Mouse (Mus musculus) MEL (cell line): ENCODE results near the gene Hnrnpa2b1. TPM values are rescaled to one million over a fixed set of nuclear protein-coding genes. Genes with fewer than 3 reads are reported as not detected.

ENCODE experiments used
- DNase-seq: peaks from one replicate; pipeline ENCODE4 v3.0.0; 2011; ENCODE audit warnings: low read depth, low spot score
- H3K27ac ChIP-seq: 2 replicates; pipeline ENCODE4 v1.5.1; 2012; ENCODE audit warnings: low read depth, mild to moderate bottlenecking, control low read depth, low read length, moderate library complexity; ENCODE audit not compliant: control insufficient read depth
- H3K27me3 ChIP-seq, 2 experiments: fragments of 150-350 bp in 1 of 2; sonication (generic) in 1 of 2; 2 replicates each; pipeline ENCODE4 v1.6.1; 2012; ENCODE audit warnings: low read length in 2 of 2, mild to moderate bottlenecking in 2 of 2, improper control_type of control experiment in 1 of 2, moderate library complexity in 1 of 2; ENCODE audit not compliant: insufficient read depth in 2 of 2, control insufficient read depth in 1 of 2
- H3K36me3 ChIP-seq, 2 experiments: 2 replicates each; pipeline ENCODE4 v1.6.1; 2012 to 2014; ENCODE audit warnings: low read length in 2 of 2, improper control_type of control experiment in 1 of 2, inconsistent platforms in 1 of 2, mild to moderate bottlenecking in 1 of 2; ENCODE audit not compliant: insufficient read depth in 2 of 2, control insufficient read depth in 1 of 2
- H3K4me1 ChIP-seq, 2 experiments: fragments of 150-350 bp in 1 of 2; sonication (generic) in 1 of 2; 2 replicates each; pipeline ENCODE4 v1.6.1; 2012; ENCODE audit warnings: low read length in 2 of 2, improper control_type of control experiment in 1 of 2, mild to moderate bottlenecking in 1 of 2; ENCODE audit not compliant: insufficient read depth in 2 of 2, control insufficient read depth in 1 of 2
- H3K4me3 ChIP-seq, 2 experiments: fragments of 150-350 bp in 1 of 2; sonication (generic) in 1 of 2; 2 replicates each; pipeline ENCODE4 v1.5.1; 2012; ENCODE audit warnings: low read depth in 2 of 2, low read length in 2 of 2, mild to moderate bottlenecking in 2 of 2, moderate library complexity in 2 of 2, control low read depth in 1 of 2, improper control_type of control experiment in 1 of 2; ENCODE audit not compliant: control insufficient read depth in 1 of 2, insufficient read depth in 1 of 2
- H3K79me2 ChIP-seq: 2 replicates; pipeline ENCODE4 v1.6.1; 2012; ENCODE audit warnings: mild to moderate bottlenecking, low read length, moderate library complexity; ENCODE audit not compliant: control insufficient read depth, poor library complexity, insufficient read depth
- H3K9ac ChIP-seq: 2 replicates; pipeline ENCODE4 v1.6.1; 2012; ENCODE audit warnings: low read depth, mild to moderate bottlenecking, control low read depth, low read length, moderate library complexity; ENCODE audit not compliant: control insufficient read depth, poor library complexity, severe bottlenecking
- H3K9me3 ChIP-seq: fragments of 150-350 bp; sonication (generic); replicated peaks from 2 replicates; pipeline ENCODE4 v1.6.1; 2012; ENCODE audit warnings: mild to moderate bottlenecking, low read length, improper control_type of control experiment, moderate library complexity; ENCODE audit not compliant: insufficient read depth
- BHLHE40 ChIP-seq: IDR thresholded peaks from 2 replicates; pipeline ENCODE4 v1.6.1; 2012; ENCODE audit warnings: low read depth, mild to moderate bottlenecking, inconsistent platforms, low read length, improper control_type of control experiment, borderline replicate concordance
- CTCF ChIP-seq, 3 experiments: IDR thresholded peaks in 2 of 3; conservative IDR thresholded peaks in 1 of 3; 2 replicates each; pipeline ENCODE4 v1.5.1; 2011 to 2012; ENCODE audit warnings: low read length in 3 of 3, low read depth in 2 of 3, mild to moderate bottlenecking in 2 of 3, improper control_type of control experiment in 1 of 3, inconsistent platforms in 1 of 3, mixed read lengths in 1 of 3, moderate library complexity in 1 of 3; ENCODE audit not compliant: control insufficient read depth in 1 of 3, insufficient read depth in 1 of 3, poor library complexity in 1 of 3, severe bottlenecking in 1 of 3
- E2F4 ChIP-seq: IDR thresholded peaks from 2 replicates; pipeline ENCODE4 v1.6.1; 2011; ENCODE audit warnings: low read depth, low read length, improper control_type of control experiment, borderline replicate concordance
- GATA1 ChIP-seq: IDR thresholded peaks from 2 replicates; pipeline ENCODE4 v1.6.1; 2011; ENCODE audit warnings: low read depth, low read length, improper control_type of control experiment
- JUND ChIP-seq: IDR thresholded peaks from 2 replicates; pipeline ENCODE4 v1.6.1; 2011; ENCODE audit warnings: low read depth, mild to moderate bottlenecking, improper control_type of control experiment, low read length
- KAT2A ChIP-seq: conservative IDR thresholded peaks from 2 replicates; pipeline ENCODE4 v1.6.1; 2012; ENCODE audit warnings: low read depth, low read length, improper control_type of control experiment, inconsistent platforms
- MAX ChIP-seq: IDR thresholded peaks from 2 replicates; pipeline ENCODE4 v1.6.1; 2011; ENCODE audit warnings: low read length, improper control_type of control experiment
- MEF2A ChIP-seq: IDR thresholded peaks from 2 replicates; pipeline ENCODE4 v1.6.1; 2014; ENCODE audit warnings: low read depth, mild to moderate bottlenecking, inconsistent platforms, low read length, improper control_type of control experiment; ENCODE audit not compliant: poor library complexity, insufficient replicate concordance, severe bottlenecking; ENCODE audit errors: extremely low read depth
- NELFE ChIP-seq: IDR thresholded peaks from 2 replicates; pipeline ENCODE4 v1.6.1; 2011; ENCODE audit warnings: low read depth, low read length, improper control_type of control experiment
- POLR2A ChIP-seq, 2 experiments: IDR thresholded peaks; 2 replicates each; pipeline ENCODE4 v1.6.1; 2011 to 2012; ENCODE audit warnings: low read length in 2 of 2, mild to moderate bottlenecking in 2 of 2, control low read depth in 1 of 2, improper control_type of control experiment in 1 of 2, low read depth in 1 of 2, moderate library complexity in 1 of 2; ENCODE audit not compliant: control insufficient read depth in 1 of 2, insufficient read depth in 1 of 2, poor library complexity in 1 of 2
- POLR2AphosphoS2 ChIP-seq: IDR thresholded peaks from 2 replicates; pipeline ENCODE4 v1.6.1; 2011; ENCODE audit warnings: low read length, improper control_type of control experiment
- RCOR1 ChIP-seq: IDR thresholded peaks from 2 replicates; pipeline ENCODE4 v1.6.1; 2012; ENCODE audit warnings: low read depth, mild to moderate bottlenecking, inconsistent platforms, low read length, improper control_type of control experiment
- TAL1 ChIP-seq: IDR thresholded peaks from 2 replicates; pipeline ENCODE4 v1.6.1; 2012; ENCODE audit warnings: mild to moderate bottlenecking, inconsistent platforms, low read length, moderate library complexity, mixed read lengths
- TBP ChIP-seq: IDR thresholded peaks from 2 replicates; pipeline ENCODE4 v1.8.0; 2011; ENCODE audit warnings: low read depth, low read length, improper control_type of control experiment
- UBTF ChIP-seq: IDR thresholded peaks from 2 replicates; pipeline ENCODE4 v1.6.1; 2012; ENCODE audit warnings: low read depth, mild to moderate bottlenecking, inconsistent platforms, low read length, improper control_type of control experiment, moderate library complexity, borderline replicate concordance; ENCODE audit not compliant: insufficient read depth
- ZMIZ1 ChIP-seq: IDR thresholded peaks from 2 replicates; pipeline ENCODE4 v1.6.1; 2012; ENCODE audit warnings: low read depth, mild to moderate bottlenecking, inconsistent platforms, low read length, improper control_type of control experiment, moderate library complexity
- ZNF384 ChIP-seq: IDR thresholded peaks from 2 replicates; pipeline ENCODE4 v1.6.1; 2012; ENCODE audit warnings: low read depth, mild to moderate bottlenecking, inconsistent platforms, low read length, improper control_type of control experiment
- polyA plus RNA-seq, 2 experiments: library from polyadenylated mRNA; stranded (reverse) in 1 of 2; unstranded in 1 of 2; fragments of >175 nt in 1 of 2; fragments of >200 nt in 1 of 2; gene quantifications; 2 replicates each; pipeline versions ENCODE4 v1.2.1 to v1.2.4; 2012; ENCODE audit warnings: low replicate concordance in 2 of 2, low read depth in 1 of 2; ENCODE audit not compliant: insufficient read length in 2 of 2, insufficient read depth in 1 of 2, missing spikeins in 1 of 2
- total RNA-seq: library from RNA; depleted of rRNA; stranded (reverse); fragments of 300-350 nt; gene quantifications from 2 replicates; pipeline ENCODE4 v1.2.3, GENCODE M21; 2012

Hnrnpa2b1 gene
- total and polyA plus RNA-seq, 3 experiments = 635 to 1,710 (median 1,226) TPM

DNA sequence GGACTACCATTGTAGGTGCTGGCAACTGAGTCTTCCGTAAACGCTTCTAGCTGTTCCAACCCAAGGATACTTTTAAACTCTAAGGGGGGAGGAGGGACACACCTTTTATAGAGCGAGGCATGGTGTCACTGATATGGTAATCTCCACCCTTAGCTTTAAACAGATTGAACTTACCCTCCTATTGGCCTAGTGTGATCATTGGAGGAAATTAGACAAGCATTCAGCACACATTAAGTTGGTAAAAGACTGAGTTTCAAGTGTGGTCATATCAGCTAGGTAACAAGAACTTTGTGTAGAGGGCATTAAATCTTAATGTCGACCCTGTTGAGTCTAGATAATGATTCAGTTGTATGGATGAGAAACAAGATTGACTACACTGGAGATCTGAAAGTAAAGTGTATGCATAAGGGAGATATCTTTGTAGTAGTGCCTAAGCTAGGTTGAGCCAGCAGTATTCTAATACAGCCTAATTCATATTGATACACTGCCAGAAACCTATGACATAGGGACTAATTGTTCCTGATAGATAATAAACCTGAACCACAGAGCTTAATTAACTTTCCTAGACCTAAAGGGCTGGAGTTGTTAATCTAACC lies 9.5 kb upstream of the Hnrnpa2b1 start:
- no peak overlapping the region for H3K9ac ChIP-seq
- peaks cover 48 to 50% of the 10 kb centered on the region in 2 experiments for H3K36me3 ChIP-seq
- DNase-seq = peak; percentile 61
- H3K4me1 ChIP-seq = peaks cover 6 to 9% of the 10 kb centered on the region in 2 experiments
- peak overlapping the region; percentile 14; the same call in 1 of the 2 replicates for H3K27ac ChIP-seq
- H3K4me3 ChIP-seq = no peak overlapping the region
- peak; percentile 44 for TF ChIP-seq TAL1
- TF ChIP-seq POLR2A (IDR thresholded peaks at IDR 0.05; ENCODE audit: control insufficient read depth in 1 of 2, insufficient read depth in 1 of 2, low read depth in 1 of 2, low read length in 2 of 2, poor library complexity in 1 of 2) = no peak
- peak; percentile 37 for TF ChIP-seq GATA1
- TF ChIP-seq, all 39 proteins: peak for 2
- no peaks in the 10 kb centered on the region for H3K27me3 ChIP-seq
- no peaks in the 10 kb centered on the region for H3K9me3 ChIP-seq
- H3K79me2 ChIP-seq = peaks cover 20% of the 10 kb centered on the region

DNA sequence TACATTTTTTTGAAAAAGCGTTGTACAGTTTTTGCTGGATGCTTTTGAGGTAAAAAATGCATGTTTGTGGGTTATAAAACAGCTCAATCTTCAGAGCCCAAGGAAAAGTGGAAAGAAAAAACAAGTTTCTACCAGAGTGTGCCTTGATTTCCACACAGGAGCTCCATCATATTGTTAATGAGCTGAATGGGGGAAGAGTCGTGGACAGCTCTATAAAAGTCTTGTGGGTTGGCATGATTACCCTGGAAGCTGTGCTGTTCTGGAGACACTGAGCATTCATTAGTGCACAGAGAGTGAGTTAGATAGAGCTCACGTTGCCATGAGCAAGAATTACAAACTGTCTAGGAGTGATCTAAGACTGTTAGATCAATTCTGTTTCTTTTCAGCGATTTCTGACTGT lies 2.5 kb upstream of the Hnrnpa2b1 start:
- DNase-seq = no peak
- no peaks in the 10 kb centered on the region for H3K27me3 ChIP-seq
- peaks cover 20 to 46% of the 10 kb centered on the region in 2 experiments for H3K36me3 ChIP-seq
- peaks cover 0 to 16% of the 10 kb centered on the region in 2 experiments; a peak in 2 of 4 replicates for H3K4me1 ChIP-seq
- H3K79me2 ChIP-seq = peaks cover 69% of the 10 kb centered on the region
- peak overlapping the region; percentile 58 to 61 for H3K4me3 ChIP-seq
- H3K9ac ChIP-seq = peak overlapping the region; percentile 96
- TF ChIP-seq GATA1 (no peak), POLR2AphosphoS2 (no peak), ZMIZ1 (no peak), JUND (no peak), CTCF (IDR thresholded peaks at IDR 0.05 in 2 of 3, conservative IDR thresholded peaks at IDR 0.05 in 1 of 3; ENCODE audit: control insufficient read depth in 1 of 3, insufficient read depth in 1 of 3, low read depth in 2 of 3, low read length in 3 of 3, poor library complexity in 1 of 3, severe bottlenecking in 1 of 3) (no peak), UBTF (no peak), NELFE (no peak), RCOR1 (no peak), E2F4 (no peak)
- H3K9me3 ChIP-seq = no peaks in the 10 kb centered on the region
- no peak overlapping the region for H3K27ac ChIP-seq

- H3K79me2 ChIP-seq = peaks cover 70% of the 10 kb centered on the region
- H3K27ac ChIP-seq = no peak overlapping the region
- TF ChIP-seq TBP = no peak
- TF ChIP-seq MEF2A = no peak
- no peak for TF ChIP-seq KAT2A
- TF ChIP-seq MAX = no peak
- TF ChIP-seq ZNF384 = no peak
- TF ChIP-seq POLR2A (IDR thresholded peaks at IDR 0.05; ENCODE audit: control insufficient read depth in 1 of 2, insufficient read depth in 1 of 2, low read depth in 1 of 2, low read length in 2 of 2, poor library complexity in 1 of 2) = no peak
- no peak for TF ChIP-seq BHLHE40
- no peak for TF ChIP-seq E2F4
- peak overlapping the region; percentile 96 for H3K9ac ChIP-seq
- H3K9me3 ChIP-seq = no peaks in the 10 kb centered on the region
- peaks cover 20 to 45% of the 10 kb centered on the region in 2 experiments for H3K36me3 ChIP-seq
- peak; percentile 52 for DNase-seq
- H3K27me3 ChIP-seq = no peaks in the 10 kb centered on the region
- peak overlapping the region; percentile 58 to 61 for H3K4me3 ChIP-seq
- peaks cover 0 to 16% of the 10 kb centered on the region in 2 experiments; a peak in 2 of 4 replicates for H3K4me1 ChIP-seq
Measured at GRCm38 (mm10) chr6:51471782-51472181, 2.1 kb upstream of the Hnrnpa2b1 start.
